Mouse (Mus musculus): ENCODE data around the gene Sgpp2. TPM values are rescaled to one million over a fixed set of nuclear protein-coding genes. Genes with fewer than 3 reads are reported as not detected.
A peak's percentile ranks its signal among the peaks of the same experiment; 100 is the strongest.

Gene Sgpp2
- polyA plus RNA-seq, 1 experiment = not detected

GRCm38 (mm10) chr1:78425309-78425708 lies 115.2 kb downstream of the Sgpp2 start:
- TF ChIP-seq POLR2A (IDR thresholded peaks at IDR 0.05; ENCODE audit: insufficient read depth, low read depth, low read length) (no peak), CTCF (IDR thresholded peaks at IDR 0.05; ENCODE audit: insufficient read depth, low read depth, low read length) (no peak)
- WGBS = 62% methylated on average over 7 of the region's 7 CpGs
- H3K4me1 ChIP-seq (ENCODE audit: control insufficient read depth, insufficient read depth, low read length) = peaks cover 15% of the 10 kb centered on the region
- peak overlapping the region; percentile 93 for H3K27ac ChIP-seq (ENCODE audit: insufficient read depth, low read depth, low read length)
- H3K4me3 ChIP-seq (ENCODE audit: insufficient read depth, low read depth, low read length) = no peak overlapping the region

- 30% methylated on average over 7 of the region's 7 CpGs for WGBS
- Histone ChIP-seq H3K4me3 (ENCODE audit: insufficient read depth, low read depth, low read length) (no peak overlapping the region), H3K27ac (ENCODE audit: insufficient read depth, low read depth, low read length) (peak overlapping the region; percentile 93), H3K4me1 (ENCODE audit: control insufficient read depth, insufficient read depth, low read length) (peaks cover 15% of the 10 kb centered on the region)
- TF ChIP-seq POLR2A (IDR thresholded peaks at IDR 0.05; ENCODE audit: insufficient read depth, low read depth, low read length) = no peak
Observed at GRCm38 (mm10) chr1:78425793-78426700, 115.9 kb downstream of the Sgpp2 start.

- TF ChIP-seq CTCF (IDR thresholded peaks at IDR 0.05; ENCODE audit: insufficient read depth, low read depth, low read length) (no peak), POLR2A (IDR thresholded peaks at IDR 0.05; ENCODE audit: insufficient read depth, low read depth, low read length) (no peak)
- 55% methylated on average over 3 of the region's 3 CpGs for WGBS
- Histone ChIP-seq H3K4me1 (ENCODE audit: control insufficient read depth, insufficient read depth, low read length) (peaks cover 15% of the 10 kb centered on the region), H3K27ac (ENCODE audit: insufficient read depth, low read depth, low read length) (0 out of 2 replicates have a peak overlapping the region, but pooled peaks have one; percentile 44), H3K4me3 (ENCODE audit: insufficient read depth, low read depth, low read length) (no peak overlapping the region)
Observed at GRCm38 (mm10) chr1:78426841-78427240, 116.7 kb downstream of the Sgpp2 start.

GRCm38 (mm10) chr1:78428851-78429250 lies 118.7 kb downstream of the Sgpp2 start:
- WGBS = 61% methylated on average over 11 of the region's 11 CpGs
- no peak overlapping the region for H3K4me3 ChIP-seq (ENCODE audit: insufficient read depth, low read depth, low read length)
- TF ChIP-seq CTCF (IDR thresholded peaks at IDR 0.05; ENCODE audit: insufficient read depth, low read depth, low read length) (no peak), POLR2A (IDR thresholded peaks at IDR 0.05; ENCODE audit: insufficient read depth, low read depth, low read length) (no peak)
- H3K4me1 ChIP-seq (ENCODE audit: control insufficient read depth, insufficient read depth, low read length) = peaks cover 15% of the 10 kb centered on the region
- no peak overlapping the region for H3K27ac ChIP-seq (ENCODE audit: insufficient read depth, low read depth, low read length)

GRCm38 (mm10) chr1:78433472-78433871 lies 123.3 kb downstream of the Sgpp2 start:
- 97% methylated on average over 9 of the region's 9 CpGs for WGBS
- Histone ChIP-seq H3K4me3 (ENCODE audit: insufficient read depth, low read depth, low read length) (no peak overlapping the region), H3K4me1 (ENCODE audit: control insufficient read depth, insufficient read depth, low read length) (peaks cover 2% of the 10 kb centered on the region; the same call in 1 of the 2 replicates), H3K27ac (ENCODE audit: insufficient read depth, low read depth, low read length) (no peak overlapping the region)
- TF ChIP-seq POLR2A (IDR thresholded peaks at IDR 0.05; ENCODE audit: insufficient read depth, low read depth, low read length) (no peak), CTCF (IDR thresholded peaks at IDR 0.05; ENCODE audit: insufficient read depth, low read depth, low read length) (no peak)

- TF ChIP-seq POLR2A (IDR thresholded peaks at IDR 0.05; ENCODE audit: insufficient read depth, low read depth, low read length) (no peak), CTCF (IDR thresholded peaks at IDR 0.05; ENCODE audit: insufficient read depth, low read depth, low read length) (no peak)
- Histone ChIP-seq H3K4me1 (ENCODE audit: control insufficient read depth, insufficient read depth, low read length) (no peaks in the 10 kb centered on the region), H3K4me3 (ENCODE audit: insufficient read depth, low read depth, low read length) (no peak overlapping the region), H3K27ac (ENCODE audit: insufficient read depth, low read depth, low read length) (no peak overlapping the region)
- 56% methylated on average over 2 of the region's 2 CpGs for WGBS
Observed at GRCm38 (mm10) chr1:78435967-78436366, 125.8 kb downstream of the Sgpp2 start.

- Histone ChIP-seq H3K27ac (ENCODE audit: insufficient read depth, low read depth, low read length) (no peak overlapping the region), H3K4me1 (ENCODE audit: control insufficient read depth, insufficient read depth, low read length) (no peaks in the 10 kb centered on the region), H3K4me3 (ENCODE audit: insufficient read depth, low read depth, low read length) (no peak overlapping the region)
- TF ChIP-seq POLR2A (IDR thresholded peaks at IDR 0.05; ENCODE audit: insufficient read depth, low read depth, low read length) (no peak), CTCF (IDR thresholded peaks at IDR 0.05; ENCODE audit: insufficient read depth, low read depth, low read length) (no peak)
- 100% methylated on average over 1 of the region's 1 CpGs for WGBS
Observed at GRCm38 (mm10) chr1:78436445-78436844, 126.3 kb downstream of the Sgpp2 start.

GRCm38 (mm10) chr1:78437150-78437549 lies 127.0 kb downstream of the Sgpp2 start:
- no peaks in the 10 kb centered on the region for H3K4me1 ChIP-seq (ENCODE audit: control insufficient read depth, insufficient read depth, low read length)
- WGBS = 71% methylated on average over 3 of the region's 3 CpGs
- H3K4me3 ChIP-seq (ENCODE audit: insufficient read depth, low read depth, low read length) = no peak overlapping the region
- H3K27ac ChIP-seq (ENCODE audit: insufficient read depth, low read depth, low read length) = no peak overlapping the region
- TF ChIP-seq POLR2A (IDR thresholded peaks at IDR 0.05; ENCODE audit: insufficient read depth, low read depth, low read length) (no peak), CTCF (IDR thresholded peaks at IDR 0.05; ENCODE audit: insufficient read depth, low read depth, low read length) (no peak)

- no peak overlapping the region for H3K4me3 ChIP-seq (ENCODE audit: insufficient read depth, low read depth, low read length)
- 95% methylated on average over 8 of the region's 8 CpGs for WGBS
- no peaks in the 10 kb centered on the region for H3K4me1 ChIP-seq (ENCODE audit: control insufficient read depth, insufficient read depth, low read length)
- H3K27ac ChIP-seq (ENCODE audit: insufficient read depth, low read depth, low read length) = no peak overlapping the region
- TF ChIP-seq CTCF (IDR thresholded peaks at IDR 0.05; ENCODE audit: insufficient read depth, low read depth, low read length) = no peak
- no peak for TF ChIP-seq POLR2A (IDR thresholded peaks at IDR 0.05; ENCODE audit: insufficient read depth, low read depth, low read length)
Observed at GRCm38 (mm10) chr1:78440716-78441115, 130.6 kb downstream of the Sgpp2 start.

Data from olfactory bulb, adult 2 months (tissue).